Mouse (Mus musculus): ENCODE data around the gene Gm10382. TPM values are rescaled to one million over a fixed set of nuclear protein-coding genes. Genes with fewer than 3 reads are reported as not detected.

Gene Gm10382
- total and polyA plus RNA-seq, 3 experiments, result 0.65 to 0.96 TPM; not detected in 1

- TF ChIP-seq MEF2A (IDR thresholded peaks at IDR 0.05; ENCODE audit: extremely low read depth, insufficient replicate concordance, low read depth, low read length, poor library complexity, severe bottlenecking) (no peak; the same call in 1 of the 2 replicates), CHD1 (IDR thresholded peaks at IDR 0.05; ENCODE audit: low read depth, low read length) (0 out of 2 replicates have a peak, but pooled peaks have one; percentile 81), ETS1 (IDR thresholded peaks at IDR 0.05; ENCODE audit: low read depth, low read length) (peak; percentile 81), EP300 (IDR thresholded peaks at IDR 0.05; ENCODE audit: low read depth in 1 of 2, low read length in 2 of 2) (peak; percentile 50 to 71)
These were observed 688 bp downstream of the Gm10382 start, which contains the start of gene Ubc (continued) for GRCm38 (mm10) chr5:125389579-125390441.

GRCm38 (mm10) chr5:125390906-125391477, 1.9 kb downstream of the Gm10382 start:
- no peak for TF ChIP-seq RAD21 (IDR thresholded peaks at IDR 0.05; ENCODE audit: low read depth, low read length)
- TF ChIP-seq TBP (IDR thresholded peaks at IDR 0.05; ENCODE audit: low read depth, low read length), result peak; percentile 75
- DNase-seq (ENCODE audit: low read depth, low spot score), result no peak
- Histone ChIP-seq H3K79me2 (ENCODE audit: control insufficient read depth, insufficient read depth, low read length, poor library complexity) (peaks cover 23% of the 10 kb centered on the region), H3K36me3 (ENCODE audit: control insufficient read depth in 1 of 2, insufficient read depth in 2 of 2, low read length in 2 of 2) (peaks cover 7 to 35% of the 10 kb centered on the region in 2 experiments), H3K9me3 (replicated peaks; ENCODE audit: insufficient read depth, low read length) (no peaks in the 10 kb centered on the region), H3K9ac (ENCODE audit: control insufficient read depth, low read depth, low read length, poor library complexity, severe bottlenecking) (no peak overlapping the region), H3K27ac (ENCODE audit: control insufficient read depth, low read depth, low read length) (peak overlapping the region; percentile 25), H3K4me1 (ENCODE audit: control insufficient read depth in 1 of 2, insufficient read depth in 2 of 2, low read length in 2 of 2) (peaks cover 9 to 40% of the 10 kb centered on the region in 2 experiments), H3K4me3 (ENCODE audit: control insufficient read depth in 1 of 2, insufficient read depth in 1 of 2, low read depth in 2 of 2, low read length in 2 of 2) (no peak overlapping the region), H3K27me3 (ENCODE audit: control insufficient read depth in 1 of 2, insufficient read depth in 2 of 2, low read length in 2 of 2) (no peaks in the 10 kb centered on the region)

- Histone ChIP-seq H3K9me3 (replicated peaks; ENCODE audit: insufficient read depth, low read length) (no peaks in the 10 kb centered on the region), H3K36me3 (ENCODE audit: control insufficient read depth in 1 of 2, insufficient read depth in 2 of 2, low read length in 2 of 2) (peaks cover 7 to 35% of the 10 kb centered on the region in 2 experiments), H3K79me2 (ENCODE audit: control insufficient read depth, insufficient read depth, low read length, poor library complexity) (peaks cover 23% of the 10 kb centered on the region), H3K4me3 (ENCODE audit: control insufficient read depth in 1 of 2, insufficient read depth in 1 of 2, low read depth in 2 of 2, low read length in 2 of 2) (no peak overlapping the region), H3K27me3 (ENCODE audit: control insufficient read depth in 1 of 2, insufficient read depth in 2 of 2, low read length in 2 of 2) (no peaks in the 10 kb centered on the region), H3K9ac (ENCODE audit: control insufficient read depth, low read depth, low read length, poor library complexity, severe bottlenecking) (peak overlapping the region; percentile 13), H3K4me1 (ENCODE audit: control insufficient read depth in 1 of 2, insufficient read depth in 2 of 2, low read length in 2 of 2) (peaks cover 9 to 40% of the 10 kb centered on the region in 2 experiments), H3K27ac (ENCODE audit: control insufficient read depth, low read depth, low read length) (peak overlapping the region; percentile 25)
- DNase-seq (ENCODE audit: low read depth, low spot score), result peak; percentile 83
- TF ChIP-seq SMC3 (IDR thresholded peaks at IDR 0.05; ENCODE audit: low read depth, low read length) (no peak), MAZ (IDR thresholded peaks at IDR 0.05; ENCODE audit: low read depth, low read length) (no peak), ZC3H11A (IDR thresholded peaks at IDR 0.05; ENCODE audit: low read depth, low read length) (0 out of 2 replicates have a peak, but pooled peaks have one; percentile 15), TBP (IDR thresholded peaks at IDR 0.05; ENCODE audit: low read depth, low read length) (no peak), POLR2AphosphoS5 (IDR thresholded peaks at IDR 0.05; ENCODE audit: borderline replicate concordance, low read depth, low read length) (no peak), ZMIZ1 (IDR thresholded peaks at IDR 0.05; ENCODE audit: low read depth, low read length) (no peak), USF1 (IDR thresholded peaks at IDR 0.05; ENCODE audit: low read depth, low read length) (peak; percentile 39; the same call in 1 of the 2 replicates), JUND (IDR thresholded peaks at IDR 0.05; ENCODE audit: low read depth, low read length) (no peak), KAT2A (conservative IDR thresholded peaks at IDR 0.05; ENCODE audit: low read depth, low read length) (peak; percentile 44; the same call in 1 of the 2 replicates), NELFE (IDR thresholded peaks at IDR 0.05; ENCODE audit: low read depth, low read length) (no peak), MAFK (IDR thresholded peaks at IDR 0.05; ENCODE audit: borderline replicate concordance, low read depth, low read length) (no peak; the same call in 1 of the 2 replicates), E2F4 (IDR thresholded peaks at IDR 0.05; ENCODE audit: borderline replicate concordance, low read depth, low read length) (no peak), ETS1 (IDR thresholded peaks at IDR 0.05; ENCODE audit: low read depth, low read length) (peak; percentile 86), MYC (IDR thresholded peaks at IDR 0.05; ENCODE audit: low read depth, low read length) (peak; percentile 84), ELF1 (IDR thresholded peaks at IDR 0.05; ENCODE audit: low read depth, low read length) (0 out of 2 replicates have a peak, but pooled peaks have one; percentile 12), MAX (IDR thresholded peaks at IDR 0.05; ENCODE audit: low read length) (peak; percentile 83), NRF1 (IDR thresholded peaks at IDR 0.05; ENCODE audit: insufficient read depth, low read depth, low read length, poor library complexity, severe bottlenecking) (no peak), TCF12 (IDR thresholded peaks at IDR 0.05; ENCODE audit: low read depth, low read length) (peak; percentile 22; the same call in 1 of the 2 replicates), POLR2AphosphoS2 (IDR thresholded peaks at IDR 0.05; ENCODE audit: low read length) (no peak), CTCF (IDR thresholded peaks at IDR 0.05 in 2 of 3, conservative IDR thresholded peaks at IDR 0.05 in 1 of 3; ENCODE audit: control insufficient read depth in 1 of 3, insufficient read depth in 1 of 3, low read depth in 2 of 3, low read length in 3 of 3, poor library complexity in 1 of 3, severe bottlenecking in 1 of 3) (no peak), GABPA (IDR thresholded peaks at IDR 0.05; ENCODE audit: low read depth, low read length) (0 out of 2 replicates have a peak, but pooled peaks have one; percentile 26), GATA1 (IDR thresholded peaks at IDR 0.05; ENCODE audit: low read depth, low read length) (no peak)
These were observed 2.5 kb downstream of the Gm10382 start for GRCm38 (mm10) chr5:125391609-125392008.

Data from MEL (cell line).